Mouse (Mus musculus): ENCODE measurements around the gene Hpca. TPM values are rescaled to one million over a fixed set of nuclear protein-coding genes. Genes with fewer than 3 reads are reported as not detected.

Gene Hpca
- not detected in 2 replicates for polyA plus RNA-seq (2011; ENCODE audit: insufficient read length, low read depth, missing spikeins)

DNA sequence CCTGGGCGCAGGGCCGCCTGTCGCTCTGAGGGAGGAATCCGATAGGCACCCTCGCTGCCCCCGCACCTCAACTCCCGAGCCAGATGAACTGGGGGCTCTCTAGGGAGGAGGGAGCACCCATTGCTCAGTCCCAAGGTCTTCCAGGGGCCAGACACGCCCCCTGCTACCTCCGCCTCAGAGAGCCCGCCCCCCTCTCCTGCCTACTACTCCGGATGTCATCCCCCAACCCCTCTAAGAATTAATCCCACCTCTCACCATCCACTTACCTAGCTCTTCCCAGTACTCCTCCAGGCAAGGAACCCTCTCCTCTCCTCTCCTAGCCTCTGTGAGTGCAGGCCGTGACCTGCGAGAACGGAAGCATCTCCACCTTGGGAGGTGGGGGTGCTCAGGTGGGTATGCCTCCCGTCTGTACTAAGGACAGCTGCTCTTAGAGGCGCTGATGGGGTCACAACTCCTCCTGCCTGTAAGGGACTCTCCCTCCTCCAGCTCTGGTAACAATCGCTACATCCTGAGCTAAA, at the start of gene Hpca:
TSS of gene Hpca (minus strand) at position 468 of the 518 bp plus-strand sequence.
- Histone ChIP-seq H3K4me1 (ENCODE audit: control insufficient read depth, insufficient read depth, low read length) (no peaks in the 10 kb centered on the region), H3K4me3 (ENCODE audit: insufficient read depth, low read length) (no peak within 1 kb of the TSS), H3K27ac (ENCODE audit: insufficient read depth, low read length) (no peak within 1 kb of the TSS)
- no peak for TF ChIP-seq POLR2A (IDR thresholded peaks at IDR 0.05; ENCODE audit: low read depth, low read length)
- no peak for TF ChIP-seq CTCF (IDR thresholded peaks at IDR 0.05; ENCODE audit: borderline replicate concordance, insufficient read depth, low read length)

DNA sequence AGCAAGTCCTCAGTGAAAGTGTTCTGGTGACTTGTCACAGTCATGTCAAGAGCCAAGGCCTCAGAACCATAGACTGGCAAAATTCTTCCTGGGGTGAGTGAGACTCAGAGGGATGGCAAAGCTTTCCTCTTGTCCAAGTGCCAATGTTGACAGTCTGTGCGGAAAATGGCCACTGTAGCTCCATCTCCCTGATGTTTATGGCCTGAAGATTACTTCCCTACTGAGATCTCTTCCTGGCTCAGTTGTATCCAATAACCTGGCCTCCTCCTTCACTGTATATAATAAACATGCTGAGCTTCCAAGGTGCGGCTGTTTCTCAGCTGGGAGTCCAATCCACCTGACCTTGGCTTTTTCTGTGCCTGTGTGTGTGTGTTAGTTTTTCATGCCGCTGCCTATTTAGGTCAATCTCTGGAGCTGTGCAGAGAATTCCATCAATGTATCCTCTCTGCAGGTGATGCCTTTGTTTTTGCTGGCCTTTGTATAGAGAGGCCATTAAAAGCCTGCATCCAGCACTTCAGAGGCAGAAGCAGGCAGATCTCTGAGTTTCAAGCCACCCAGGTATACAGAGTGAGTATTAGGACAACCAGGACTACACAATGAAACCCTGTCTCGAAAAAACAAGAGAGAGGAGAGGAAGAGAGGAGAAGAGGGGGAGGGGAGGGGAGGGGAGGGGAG, 39.9 kb upstream of the Hpca start:
- H3K4me1 ChIP-seq (ENCODE audit: control insufficient read depth, insufficient read depth, low read length), result no peaks in the 10 kb centered on the region
- no peak overlapping the region for H3K4me3 ChIP-seq (ENCODE audit: insufficient read depth, low read length)
- H3K27ac ChIP-seq (ENCODE audit: insufficient read depth, low read length), result no peak overlapping the region
- TF ChIP-seq POLR2A (IDR thresholded peaks at IDR 0.05; ENCODE audit: low read depth, low read length) (no peak), CTCF (IDR thresholded peaks at IDR 0.05; ENCODE audit: borderline replicate concordance, insufficient read depth, low read length) (no peak)

DNA sequence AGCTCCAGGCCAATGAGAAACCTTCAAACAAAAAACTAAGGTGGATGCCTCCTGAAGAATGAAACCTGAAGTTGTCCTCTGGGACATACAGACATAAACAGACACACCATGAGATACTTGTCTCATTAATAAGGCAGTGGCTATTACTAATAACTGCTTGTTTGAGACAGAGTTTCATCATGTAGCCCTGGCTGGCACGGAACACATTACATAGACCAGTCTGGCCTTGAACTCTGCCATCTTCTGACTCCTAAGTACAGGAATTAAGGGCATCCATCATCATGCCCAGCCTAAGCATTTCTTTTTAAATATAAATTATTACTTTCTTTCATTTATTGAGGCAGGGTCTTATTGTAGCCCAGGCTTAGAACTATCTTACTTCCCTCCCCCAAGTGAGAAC, 39.2 kb upstream of the Hpca start:
- Histone ChIP-seq H3K27ac (ENCODE audit: insufficient read depth, low read length) (no peak overlapping the region), H3K4me3 (ENCODE audit: insufficient read depth, low read length) (no peak overlapping the region), H3K4me1 (ENCODE audit: control insufficient read depth, insufficient read depth, low read length) (no peaks in the 10 kb centered on the region)
- TF ChIP-seq POLR2A (IDR thresholded peaks at IDR 0.05; ENCODE audit: low read depth, low read length) (no peak), CTCF (IDR thresholded peaks at IDR 0.05; ENCODE audit: borderline replicate concordance, insufficient read depth, low read length) (no peak)

DNA sequence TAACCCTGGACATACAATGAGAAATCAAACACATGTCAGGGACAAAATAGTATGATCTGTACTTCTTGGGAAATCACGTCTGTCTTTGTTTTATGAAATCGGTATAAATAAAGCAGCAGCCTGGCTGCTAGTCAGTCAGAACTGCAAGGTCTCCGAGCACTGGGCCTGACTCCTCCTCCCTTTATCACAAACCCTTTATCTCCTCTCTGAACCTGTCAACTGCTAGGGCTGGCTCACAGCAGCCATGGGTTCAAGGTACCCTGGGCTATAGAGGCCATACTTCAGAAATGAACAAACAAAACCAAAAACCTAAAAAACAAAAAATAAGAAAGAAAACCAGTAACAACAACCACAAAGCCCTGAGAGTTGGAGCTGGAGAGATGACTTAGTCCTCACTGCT, 36.7 kb upstream of the Hpca start:
- TF ChIP-seq CTCF (IDR thresholded peaks at IDR 0.05; ENCODE audit: borderline replicate concordance, insufficient read depth, low read length) (no peak), POLR2A (IDR thresholded peaks at IDR 0.05; ENCODE audit: low read depth, low read length) (no peak)
- H3K27ac ChIP-seq (ENCODE audit: insufficient read depth, low read length), result no peak overlapping the region
- H3K4me3 ChIP-seq (ENCODE audit: insufficient read depth, low read length), result no peak overlapping the region
- no peaks in the 10 kb centered on the region for H3K4me1 ChIP-seq (ENCODE audit: control insufficient read depth, insufficient read depth, low read length)

DNA sequence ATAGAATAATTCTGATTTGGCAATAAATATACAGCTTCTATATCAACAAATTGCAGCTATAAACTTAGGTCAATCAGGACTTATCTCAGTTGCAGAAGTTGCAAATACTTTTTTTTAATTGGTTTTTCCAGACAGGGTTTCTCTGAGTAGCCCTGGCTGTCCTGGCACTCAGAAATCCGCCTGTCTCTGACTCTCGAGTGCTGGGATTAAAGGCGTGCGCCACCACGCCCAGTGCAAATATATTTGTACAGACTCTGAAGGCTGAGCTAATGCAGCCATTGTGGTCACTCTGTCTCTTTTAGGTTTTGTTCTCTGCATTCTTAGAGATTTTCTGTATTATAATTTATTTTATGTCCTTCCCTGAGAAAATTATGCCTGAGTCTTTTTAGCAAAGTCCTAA, 35.7 kb upstream of the Hpca start:
- H3K4me3 ChIP-seq (ENCODE audit: insufficient read depth, low read length), result no peak overlapping the region
- TF ChIP-seq POLR2A (IDR thresholded peaks at IDR 0.05; ENCODE audit: low read depth, low read length) (no peak), CTCF (IDR thresholded peaks at IDR 0.05; ENCODE audit: borderline replicate concordance, insufficient read depth, low read length) (no peak)
- no peak overlapping the region for H3K27ac ChIP-seq (ENCODE audit: insufficient read depth, low read length)
- H3K4me1 ChIP-seq (ENCODE audit: control insufficient read depth, insufficient read depth, low read length), result no peaks in the 10 kb centered on the region

DNA sequence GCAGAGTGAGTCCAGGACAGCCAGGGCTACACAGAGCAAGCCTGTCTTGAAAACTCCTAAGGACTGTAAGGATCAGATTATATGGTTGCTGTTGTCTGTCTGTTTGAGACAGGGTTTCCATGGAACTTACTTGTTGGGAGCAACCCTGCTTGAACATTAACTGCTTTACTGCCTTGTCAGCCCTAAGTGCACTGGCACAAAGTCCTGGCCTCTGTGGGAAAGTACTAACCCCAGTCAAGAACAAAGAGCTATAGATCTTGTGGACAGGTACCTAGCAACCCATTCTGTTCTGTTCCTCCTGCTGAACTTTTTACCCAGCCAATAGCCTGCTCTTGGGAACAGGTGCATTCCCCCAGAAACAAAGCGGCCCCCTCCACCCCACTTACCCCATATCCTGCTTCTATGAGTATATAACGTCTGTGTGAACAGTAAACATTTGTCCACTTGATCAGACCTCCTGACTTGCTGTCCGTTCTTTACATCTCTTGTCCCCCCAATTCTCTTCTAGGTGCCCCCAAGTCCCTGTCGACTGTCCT, 29.5 kb upstream of the Hpca start:
- H3K27ac ChIP-seq (ENCODE audit: insufficient read depth, low read length), result no peak overlapping the region
- no peak for TF ChIP-seq CTCF (IDR thresholded peaks at IDR 0.05; ENCODE audit: borderline replicate concordance, insufficient read depth, low read length)
- TF ChIP-seq POLR2A (IDR thresholded peaks at IDR 0.05; ENCODE audit: low read depth, low read length), result no peak

DNA sequence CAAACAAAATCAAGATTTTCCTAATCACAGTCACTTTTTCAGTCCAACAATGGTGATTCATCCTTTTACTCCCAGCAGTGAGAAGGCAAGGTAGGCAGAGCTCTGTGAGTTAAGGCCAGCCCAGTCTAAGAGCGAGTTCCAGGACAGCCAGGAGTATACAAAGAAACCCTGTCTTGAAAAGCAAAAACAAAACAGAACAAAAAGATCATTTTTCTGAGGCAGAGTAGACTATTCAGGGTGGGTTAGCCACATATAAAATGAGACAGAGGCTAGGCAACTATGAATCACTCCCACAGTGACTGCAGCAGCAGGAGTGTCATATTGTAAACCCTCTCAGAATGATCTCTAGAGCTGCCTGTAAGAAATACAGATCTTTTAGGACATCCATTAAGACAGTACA, 27.5 kb upstream of the Hpca start:
- TF ChIP-seq CTCF (IDR thresholded peaks at IDR 0.05; ENCODE audit: borderline replicate concordance, insufficient read depth, low read length) (no peak), POLR2A (IDR thresholded peaks at IDR 0.05; ENCODE audit: low read depth, low read length) (no peak)
- no peak overlapping the region for H3K27ac ChIP-seq (ENCODE audit: insufficient read depth, low read length)
- H3K4me1 ChIP-seq (ENCODE audit: control insufficient read depth, insufficient read depth, low read length), result peaks cover 10% of the 10 kb centered on the region
- H3K4me3 ChIP-seq (ENCODE audit: insufficient read depth, low read length), result no peak overlapping the region

More for the DNA sequence above, 29.5 kb upstream of the Hpca start:
- H3K4me3 ChIP-seq (ENCODE audit: insufficient read depth, low read length), result no peak overlapping the region
- H3K4me1 ChIP-seq (ENCODE audit: control insufficient read depth, insufficient read depth, low read length), result no peaks in the 10 kb centered on the region

DNA sequence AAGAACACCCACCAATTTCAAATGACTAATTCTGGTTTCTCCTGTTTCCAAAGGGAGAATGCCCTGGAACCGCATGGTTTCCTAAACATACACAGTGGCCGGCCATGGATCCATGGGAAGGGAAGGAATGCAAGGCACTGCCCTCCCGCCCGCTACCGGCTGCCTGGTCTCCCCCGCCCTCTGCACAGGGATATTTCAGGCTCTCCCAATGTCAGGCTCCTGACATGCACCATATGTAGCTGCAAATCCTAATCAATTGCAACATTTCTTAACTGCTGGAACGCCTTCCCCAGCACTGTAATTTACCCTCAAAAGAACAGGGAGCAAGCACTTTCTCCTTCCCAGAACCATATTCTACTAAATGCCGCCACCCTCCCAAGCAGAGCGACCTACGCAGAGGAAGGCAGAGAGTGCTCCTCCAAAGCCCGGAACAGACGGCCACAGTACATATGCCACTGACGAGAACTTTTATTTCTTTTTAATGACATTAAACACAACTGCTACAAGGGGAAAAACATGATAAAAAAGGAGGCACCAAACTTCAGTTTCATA, 25.8 kb upstream of the Hpca start:
- no peak overlapping the region for H3K27ac ChIP-seq (ENCODE audit: insufficient read depth, low read length)
- no peak overlapping the region for H3K4me3 ChIP-seq (ENCODE audit: insufficient read depth, low read length)
- no peak for TF ChIP-seq POLR2A (IDR thresholded peaks at IDR 0.05; ENCODE audit: low read depth, low read length)
- H3K4me1 ChIP-seq (ENCODE audit: control insufficient read depth, insufficient read depth, low read length), result peaks cover 13% of the 10 kb centered on the region

DNA sequence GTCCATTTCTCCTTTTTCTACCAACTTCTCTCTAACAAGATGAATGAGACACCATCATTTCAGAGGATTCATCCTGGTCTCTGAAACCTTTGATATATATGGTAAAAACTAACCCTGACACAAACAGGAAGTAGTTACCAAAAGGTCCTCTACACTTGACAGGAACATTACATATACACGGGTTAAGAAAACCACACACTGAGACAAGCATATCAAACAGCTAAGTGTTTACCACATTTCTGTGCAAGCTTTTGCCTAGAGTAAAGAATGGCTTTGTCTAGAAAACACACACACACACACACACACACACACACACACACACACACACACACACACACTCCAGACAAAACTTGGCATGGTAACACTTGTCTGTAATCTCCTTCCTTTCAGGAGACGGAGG, 24.6 kb upstream of the Hpca start:
- no peak for TF ChIP-seq CTCF (IDR thresholded peaks at IDR 0.05; ENCODE audit: borderline replicate concordance, insufficient read depth, low read length)
- H3K4me1 ChIP-seq (ENCODE audit: control insufficient read depth, insufficient read depth, low read length), result peaks cover 13% of the 10 kb centered on the region
- no peak overlapping the region for H3K4me3 ChIP-seq (ENCODE audit: insufficient read depth, low read length)
- no peak overlapping the region for H3K27ac ChIP-seq (ENCODE audit: insufficient read depth, low read length)

DNA sequence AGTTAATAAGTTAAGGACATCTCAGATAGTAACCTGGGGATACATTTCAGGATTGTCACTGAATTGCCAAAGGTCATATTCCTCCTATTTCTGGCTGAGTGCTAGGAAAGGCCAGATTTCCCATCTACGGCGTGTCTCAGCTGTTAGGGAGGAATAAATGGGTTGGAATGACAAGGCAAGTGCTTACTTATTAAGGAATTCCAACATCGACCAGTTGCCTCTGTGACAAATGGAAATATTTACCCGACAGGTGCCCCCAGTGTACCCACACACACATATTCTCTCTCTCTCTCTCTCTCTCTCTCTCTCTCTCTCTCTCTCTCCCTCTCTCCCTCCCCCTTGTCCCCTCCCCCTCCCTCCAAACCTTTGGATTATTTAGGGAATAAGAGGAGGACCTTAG, 24.1 kb upstream of the Hpca start:
- H3K27ac ChIP-seq (ENCODE audit: insufficient read depth, low read length), result no peak overlapping the region
- TF ChIP-seq POLR2A (IDR thresholded peaks at IDR 0.05; ENCODE audit: low read depth, low read length) (no peak), CTCF (IDR thresholded peaks at IDR 0.05; ENCODE audit: borderline replicate concordance, insufficient read depth, low read length) (no peak)
- no peak overlapping the region for H3K4me3 ChIP-seq (ENCODE audit: insufficient read depth, low read length)

More for the DNA sequence above, 24.1 kb upstream of the Hpca start:
- H3K4me1 ChIP-seq (ENCODE audit: control insufficient read depth, insufficient read depth, low read length), result peaks cover 13% of the 10 kb centered on the region

All from embryonic fibroblast, embryonic 13.5 days (primary cell).